Mouse (Mus musculus): ENCODE measurements around the gene Kcnh4. TPM values are rescaled to one million over a fixed set of nuclear protein-coding genes. Genes with fewer than 3 reads are reported as not detected.

Gene Kcnh4
- polyA plus RNA-seq, 1 experiment from 2014 or later, result 0.64 TPM

DNA sequence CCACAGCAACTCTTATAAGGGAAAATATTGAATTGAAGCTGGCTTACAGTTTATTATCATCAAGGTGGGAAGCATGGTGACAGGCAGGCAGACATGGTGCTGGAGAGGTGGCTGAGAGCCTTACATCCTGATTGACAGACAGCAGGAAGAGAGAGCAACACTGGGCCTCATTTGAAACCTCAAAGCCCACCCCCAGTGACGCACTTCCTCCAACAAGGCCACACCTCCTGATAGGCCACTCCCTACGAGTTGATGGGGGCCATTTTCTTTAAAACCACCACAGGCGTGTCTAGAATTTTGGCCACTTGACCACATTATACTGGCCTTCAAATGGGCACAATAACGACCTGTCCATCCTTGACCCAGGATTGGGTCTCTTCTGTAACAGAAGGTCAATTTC lies 14.5 kb upstream of the Kcnh4 start:
- WGBS, result 75% methylated on average over 4 of the region's 4 CpGs
- Histone ChIP-seq H3K9me3 (ENCODE audit: control insufficient read depth, low read length) (no peaks in the 10 kb centered on the region), H3K27me3 (replicated peaks; ENCODE audit: control insufficient read depth, insufficient read depth, low read length) (no peaks in the 10 kb centered on the region)

DNA sequence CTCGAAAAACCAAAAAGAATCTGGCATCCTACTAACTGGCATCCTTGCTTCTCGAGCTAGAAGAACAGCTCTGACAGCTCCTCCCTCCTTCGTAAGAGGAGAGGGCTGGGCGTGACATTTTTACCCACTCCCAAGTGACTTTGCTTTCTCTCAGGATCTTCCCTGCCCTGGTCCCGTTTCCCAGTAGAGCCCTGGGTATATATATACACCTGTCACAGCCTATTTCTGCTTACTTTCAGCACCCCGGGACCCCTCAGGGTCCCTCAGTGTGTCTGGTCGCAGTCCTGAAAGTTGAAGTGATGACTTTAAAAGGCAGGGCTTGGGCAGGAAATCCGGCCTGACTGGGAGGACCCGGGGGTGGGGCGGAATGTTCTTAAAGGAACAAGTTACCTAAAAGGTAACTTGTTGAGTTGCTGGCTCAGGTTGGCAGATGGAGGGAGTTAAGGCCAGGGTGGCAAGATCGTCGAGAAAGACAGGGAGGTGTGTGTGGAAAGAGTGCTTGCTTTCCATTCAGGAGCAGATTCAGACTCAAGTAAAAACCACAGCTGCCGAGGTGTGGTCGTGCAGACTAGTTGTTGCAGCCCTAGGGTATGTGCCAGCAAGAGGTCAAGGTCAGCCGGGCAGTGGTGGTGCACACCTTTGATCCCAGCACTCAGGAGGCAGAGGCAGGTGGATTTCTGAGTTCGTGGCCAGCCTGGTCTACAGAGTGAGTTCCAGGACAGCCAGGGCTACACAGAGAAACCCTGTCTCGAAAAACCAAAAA lies 11.1 kb upstream of the Kcnh4 start, which contains the start of gene Ghdc:
Gene Ghdc (minus strand): TSS at position 312 of the 763 bp plus-strand sequence.
- ATAC-seq (ENCODE audit: low read depth), result peak; percentile 65; the same call in 1 of the 2 replicates
- Histone ChIP-seq H3K27ac (replicated peaks; ENCODE audit: low read depth, low read length) (peak within 1 kb of the TSS; percentile 61), H3K4me3 (ENCODE audit: low read depth, low read length) (peak within 1 kb of the TSS; percentile 64), H3K9me3 (ENCODE audit: control insufficient read depth, low read length) (no peaks in the 10 kb centered on the region), H3K9ac (ENCODE audit: low read depth, low read length) (peak within 1 kb of the TSS; percentile 65), H3K4me2 (ENCODE audit: low read depth, low read length) (peak within 1 kb of the TSS; percentile 58), H3K27me3 (replicated peaks; ENCODE audit: control insufficient read depth, insufficient read depth, low read length) (no peaks in the 10 kb centered on the region), H3K4me1 (ENCODE audit: control insufficient read depth, insufficient read depth, low read length) (0 out of 2 replicates have a peak, but pooled peaks cover 5% of the 10 kb centered on the region), H3K36me3 (ENCODE audit: control insufficient read depth, insufficient read depth, low read length) (no peaks in the 10 kb centered on the region)
- 17% methylated on average over 17 of the region's 17 CpGs for WGBS
- peak; percentile 88 for DNase-seq (ENCODE audit: low spot score)

More for the DNA sequence above, 14.5 kb upstream of the Kcnh4 start:
- Histone ChIP-seq H3K4me2 (ENCODE audit: low read depth, low read length) (no peak overlapping the region), H3K36me3 (ENCODE audit: control insufficient read depth, insufficient read depth, low read length) (0 out of 2 replicates have a peak, but pooled peaks cover 3% of the 10 kb centered on the region), H3K4me1 (ENCODE audit: control insufficient read depth, insufficient read depth, low read length) (0 out of 2 replicates have a peak, but pooled peaks cover 5% of the 10 kb centered on the region), H3K9ac (ENCODE audit: low read depth, low read length) (no peak overlapping the region), H3K27ac (replicated peaks; ENCODE audit: low read depth, low read length) (no peak overlapping the region), H3K4me3 (ENCODE audit: low read depth, low read length) (no peak overlapping the region)
- no peak for ATAC-seq (ENCODE audit: low read depth)
- DNase-seq (ENCODE audit: low spot score), result no peak

- H3K4me3 ChIP-seq (ENCODE audit: low read depth, low read length), result peak overlapping the region; percentile 64
- no peaks in the 10 kb centered on the region for H3K27me3 ChIP-seq (replicated peaks; ENCODE audit: control insufficient read depth, insufficient read depth, low read length)
- DNase-seq (ENCODE audit: low spot score) (no peak), ATAC-seq (ENCODE audit: low read depth) (no peak)
- no peaks in the 10 kb centered on the region for H3K9me3 ChIP-seq (ENCODE audit: control insufficient read depth, low read length)
- peak overlapping the region; percentile 65 for H3K9ac ChIP-seq (ENCODE audit: low read depth, low read length)
- peak overlapping the region; percentile 58 for H3K4me2 ChIP-seq (ENCODE audit: low read depth, low read length)
- 53% methylated on average over 6 of the region's 6 CpGs for WGBS
- 0 out of 2 replicates have a peak, but pooled peaks cover 5% of the 10 kb centered on the region for H3K4me1 ChIP-seq (ENCODE audit: control insufficient read depth, insufficient read depth, low read length)
- no peak overlapping the region for H3K27ac ChIP-seq (replicated peaks; ENCODE audit: low read depth, low read length)
- no peaks in the 10 kb centered on the region for H3K36me3 ChIP-seq (ENCODE audit: control insufficient read depth, insufficient read depth, low read length)
Measured at GRCm38 (mm10) chr11:100769980-100770379, 10.2 kb upstream of the Kcnh4 start.

DNA sequence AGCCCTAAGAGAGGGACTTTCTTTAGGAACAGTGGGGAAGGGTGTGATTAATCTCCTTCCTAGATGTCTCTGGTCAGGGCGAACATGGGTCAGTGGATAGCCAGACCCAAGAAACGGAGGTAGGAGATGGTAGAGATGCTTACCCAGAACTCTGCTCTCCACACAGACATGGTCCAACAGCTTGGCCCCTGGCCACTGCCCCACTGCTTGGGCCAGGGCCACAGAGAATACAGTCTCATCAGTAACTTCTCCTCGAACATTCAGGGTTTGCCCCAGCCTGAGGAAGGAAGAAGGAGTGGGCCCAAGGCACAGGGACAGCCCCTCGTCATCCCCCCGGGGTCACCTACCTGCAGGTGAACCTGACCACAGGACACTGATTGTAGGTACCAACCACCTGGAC lies 8.1 kb upstream of the Kcnh4 start:
- H3K27me3 ChIP-seq (replicated peaks; ENCODE audit: control insufficient read depth, insufficient read depth, low read length), result 0 out of 2 replicates have a peak, but pooled peaks cover under 1% of the 10 kb centered on the region
- WGBS, result 77% methylated on average over 5 of the region's 5 CpGs
- no peak for ATAC-seq (ENCODE audit: low read depth)
- no peaks in the 10 kb centered on the region for H3K9me3 ChIP-seq (ENCODE audit: control insufficient read depth, low read length)
- no peak overlapping the region for H3K4me3 ChIP-seq (ENCODE audit: low read depth, low read length)
- H3K4me2 ChIP-seq (ENCODE audit: low read depth, low read length), result no peak overlapping the region
- DNase-seq (ENCODE audit: low spot score), result no peak
- H3K4me1 ChIP-seq (ENCODE audit: control insufficient read depth, insufficient read depth, low read length), result 0 out of 2 replicates have a peak, but pooled peaks cover 5% of the 10 kb centered on the region
- no peaks in the 10 kb centered on the region for H3K36me3 ChIP-seq (ENCODE audit: control insufficient read depth, insufficient read depth, low read length)
- no peak overlapping the region for H3K9ac ChIP-seq (ENCODE audit: low read depth, low read length)
- no peak overlapping the region for H3K27ac ChIP-seq (replicated peaks; ENCODE audit: low read depth, low read length)

DNA sequence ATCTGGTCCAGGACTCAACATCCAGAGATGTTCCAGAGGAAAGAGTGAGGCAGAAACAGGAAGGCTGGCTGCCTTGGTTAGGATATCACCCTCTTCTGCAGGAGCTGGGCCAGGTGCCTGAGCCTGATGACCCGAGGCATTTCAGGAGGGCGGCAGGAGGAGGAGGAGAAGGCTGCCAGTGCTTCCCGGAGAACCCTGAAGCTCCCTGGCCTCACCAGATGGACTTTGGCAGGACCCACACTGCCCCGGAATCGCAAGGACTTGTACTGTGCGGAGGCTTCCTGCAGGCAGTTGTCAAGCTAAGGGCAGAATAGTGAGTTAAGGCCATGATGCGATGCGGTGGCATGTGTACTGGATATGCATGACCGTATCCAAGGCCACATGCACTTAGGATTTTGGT lies 7.0 kb upstream of the Kcnh4 start:
- Histone ChIP-seq H3K27ac (replicated peaks; ENCODE audit: low read depth, low read length) (no peak overlapping the region), H3K9ac (ENCODE audit: low read depth, low read length) (no peak overlapping the region), H3K9me3 (ENCODE audit: control insufficient read depth, low read length) (no peaks in the 10 kb centered on the region), H3K36me3 (ENCODE audit: control insufficient read depth, insufficient read depth, low read length) (no peaks in the 10 kb centered on the region), H3K4me1 (ENCODE audit: control insufficient read depth, insufficient read depth, low read length) (0 out of 2 replicates have a peak, but pooled peaks cover 5% of the 10 kb centered on the region), H3K27me3 (replicated peaks; ENCODE audit: control insufficient read depth, insufficient read depth, low read length) (peaks cover 12% of the 10 kb centered on the region; the same call in 1 of the 2 replicates), H3K4me3 (ENCODE audit: low read depth, low read length) (no peak overlapping the region), H3K4me2 (ENCODE audit: low read depth, low read length) (no peak overlapping the region)
- ATAC-seq (ENCODE audit: low read depth) (no peak), DNase-seq (ENCODE audit: low spot score) (no peak)
- 74% methylated on average over 7 of the region's 9 CpGs for WGBS

- H3K9ac ChIP-seq (ENCODE audit: low read depth, low read length), result peak within 1 kb of the TSS; percentile 41
- 0 out of 2 replicates have a peak, but pooled peaks cover 6% of the 10 kb centered on the region for H3K4me1 ChIP-seq (ENCODE audit: control insufficient read depth, insufficient read depth, low read length)
- H3K9me3 ChIP-seq (ENCODE audit: control insufficient read depth, low read length), result no peaks in the 10 kb centered on the region
- H3K36me3 ChIP-seq (ENCODE audit: control insufficient read depth, insufficient read depth, low read length), result no peaks in the 10 kb centered on the region
- peak within 1 kb of the TSS; percentile 59 for H3K4me2 ChIP-seq (ENCODE audit: low read depth, low read length)
- no peak within 1 kb of the TSS for H3K27ac ChIP-seq (replicated peaks; ENCODE audit: low read depth, low read length)
- H3K4me3 ChIP-seq (ENCODE audit: low read depth, low read length), result peak within 1 kb of the TSS; percentile 32
- ATAC-seq (ENCODE audit: low read depth), result no peak
- DNase-seq (ENCODE audit: low spot score), result no peak
- peaks cover 43% of the 10 kb centered on the region for H3K27me3 ChIP-seq (replicated peaks; ENCODE audit: control insufficient read depth, insufficient read depth, low read length)
- 82% methylated on average over 7 of the region's 7 CpGs for WGBS
Measured at GRCm38 (mm10) chr11:100762831-100763230, 3.1 kb upstream of the Kcnh4 start, which contains the start of gene Hcrt. Gene Hcrt, minus strand, starts transcription at chr11:100762931.

DNA sequence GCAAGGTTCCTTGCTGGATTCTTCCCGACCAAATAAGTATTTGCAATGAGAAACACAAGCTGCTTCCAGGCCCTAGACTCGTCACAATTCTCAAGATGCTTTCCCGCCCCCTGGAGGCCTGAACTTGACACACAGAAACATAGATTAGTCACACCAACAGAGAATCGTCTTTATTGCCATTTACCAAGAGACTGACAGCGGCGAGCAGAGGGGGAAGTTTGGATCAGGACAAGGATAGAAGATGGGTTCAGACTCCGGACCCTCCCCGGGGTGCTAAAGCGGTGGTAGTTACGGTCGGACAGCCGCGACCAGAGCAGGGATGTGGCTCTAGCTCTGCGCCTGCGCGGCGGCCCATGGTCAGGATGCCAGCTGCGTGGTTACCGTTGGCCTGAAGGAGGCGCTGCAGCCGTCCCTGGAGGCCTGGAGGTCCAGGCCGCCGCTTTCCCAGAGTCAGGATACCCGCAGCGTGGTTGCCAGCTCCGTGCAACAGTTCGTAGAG lies 1.9 kb upstream of the Kcnh4 start:
- WGBS, result under 1% methylated on average over 25 of the region's 27 CpGs
- ATAC-seq (ENCODE audit: low read depth) (peak; percentile 50; the same call in 1 of the 2 replicates), DNase-seq (ENCODE audit: low spot score) (peak; percentile 70)
- Histone ChIP-seq H3K4me1 (ENCODE audit: control insufficient read depth, insufficient read depth, low read length) (0 out of 2 replicates have a peak, but pooled peaks cover 6% of the 10 kb centered on the region), H3K4me3 (ENCODE audit: low read depth, low read length) (peak overlapping the region; percentile 32), H3K36me3 (ENCODE audit: control insufficient read depth, insufficient read depth, low read length) (no peaks in the 10 kb centered on the region), H3K9me3 (ENCODE audit: control insufficient read depth, low read length) (no peaks in the 10 kb centered on the region), H3K27ac (replicated peaks; ENCODE audit: low read depth, low read length) (no peak overlapping the region), H3K9ac (ENCODE audit: low read depth, low read length) (peak overlapping the region; percentile 41), H3K4me2 (ENCODE audit: low read depth, low read length) (peak overlapping the region; percentile 59), H3K27me3 (replicated peaks; ENCODE audit: control insufficient read depth, insufficient read depth, low read length) (peaks cover 43% of the 10 kb centered on the region)

- Histone ChIP-seq H3K4me1 (ENCODE audit: control insufficient read depth, insufficient read depth, low read length) (0 out of 2 replicates have a peak, but pooled peaks cover 6% of the 10 kb centered on the region), H3K27me3 (replicated peaks; ENCODE audit: control insufficient read depth, insufficient read depth, low read length) (peaks cover 43% of the 10 kb centered on the region), H3K4me2 (ENCODE audit: low read depth, low read length) (peak overlapping the region; percentile 53), H3K4me3 (ENCODE audit: low read depth, low read length) (peak overlapping the region; percentile 33), H3K9me3 (ENCODE audit: control insufficient read depth, low read length) (no peaks in the 10 kb centered on the region), H3K9ac (ENCODE audit: low read depth, low read length) (no peak overlapping the region), H3K36me3 (ENCODE audit: control insufficient read depth, insufficient read depth, low read length) (no peaks in the 10 kb centered on the region), H3K27ac (replicated peaks; ENCODE audit: low read depth, low read length) (no peak overlapping the region)
- WGBS, result under 1% methylated on average over 30 of the region's 35 CpGs
- DNase-seq (ENCODE audit: low spot score) (peak; percentile 65), ATAC-seq (ENCODE audit: low read depth) (peak; percentile 58)
Measured at GRCm38 (mm10) chr11:100758707-100759610, 783 bp downstream of the Kcnh4 start.
